Mouse (Mus musculus) limb, embryonic 10.5 days (tissue): ENCODE data around the gene Oas1g. TPM values are rescaled to one million over a fixed set of nuclear protein-coding genes. Genes with fewer than 3 reads are reported as not detected.
"Not testable (repeated sequence)": the region's sequence is repeated elsewhere in the genome, so short reads cannot be mapped to it uniquely, and the experiment has no call there.

ENCODE experiments used
- DNase-seq: peaks from one replicate; pipeline ENCODE4 v3.0.0-alpha.2; 2017; ENCODE audit warnings: low spot score
- H3K27ac ChIP-seq: fragments of 300-500 bp; sonication (generic); 2 replicates; pipeline ENCODE4 v1.5.1; 2016; ENCODE audit warnings: mild to moderate bottlenecking
- H3K27me3 ChIP-seq: fragments of 300-500 bp; sonication (generic); 2 replicates; pipeline ENCODE4 v1.6.1; 2016; ENCODE audit warnings: low read depth, mild to moderate bottlenecking; ENCODE audit not compliant: poor library complexity, severe bottlenecking
- H3K36me3 ChIP-seq: fragments of 300-500 bp; sonication (generic); 2 replicates; pipeline ENCODE4 v1.6.1; 2016; ENCODE audit warnings: mild to moderate bottlenecking, moderate library complexity
- H3K4me1 ChIP-seq: fragments of 300-500 bp; sonication (generic); 2 replicates; pipeline ENCODE4 v1.6.1; 2016
- H3K4me3 ChIP-seq: fragments of 300-500 bp; sonication (generic); 2 replicates; pipeline ENCODE4 v1.5.1; 2016; ENCODE audit warnings: mild to moderate bottlenecking, moderate library complexity
- H3K9me3 ChIP-seq: fragments of 300-500 bp; sonication (generic); replicated peaks from 2 replicates; pipeline ENCODE4 v1.6.1; 2016; ENCODE audit warnings: mild to moderate bottlenecking
- WGBS: fragments of 180-500 bp; shearing (Covaris S2); methylation state at CpG from one replicate; pipeline ENCODE4 v1.1.7; 2016; 5-methylcytosine and 5-hydroxymethylcytosine counted together
- polyA plus RNA-seq: library from polyadenylated mRNA; unstranded; fragments of >200 nt; fragmentation: Nextera tagmentation; extraction: Ambion mirVana; gene quantifications from 2 replicates; pipeline ENCODE4 v1.2.1, GENCODE M21; 2016

Gene Oas1g
- polyA plus RNA-seq, 1 experiment from 2014 or later = 0.19 TPM

- WGBS = 69% methylated on average over 1 of the region's 1 CpGs
- Histone ChIP-seq H3K9me3 (no peaks in the 10 kb centered on the region), H3K4me3 (no peak overlapping the region), H3K27ac (no peak overlapping the region), H3K4me1 (no peaks in the 10 kb centered on the region), H3K36me3 (no peaks in the 10 kb centered on the region), H3K27me3 (no peaks in the 10 kb centered on the region)
- DNase-seq = no peak
These were observed 13.3 kb upstream of the Oas1g start for GRCm38 (mm10) chr5:120900666-120901065.

- H3K9me3 ChIP-seq = no peaks in the 10 kb centered on the region
- H3K4me3 ChIP-seq = no peak overlapping the region
- no peak for DNase-seq
- no peak overlapping the region for H3K27ac ChIP-seq
- no peaks in the 10 kb centered on the region for H3K4me1 ChIP-seq
- H3K27me3 ChIP-seq = no peaks in the 10 kb centered on the region
- no peaks in the 10 kb centered on the region for H3K36me3 ChIP-seq
These were observed 11.3 kb upstream of the Oas1g start for GRCm38 (mm10) chr5:120898726-120899125.

GRCm38 (mm10) chr5:120898307-120898706, 10.9 kb upstream of the Oas1g start:
- DNase-seq = no peak
- 87% methylated on average over 6 of the region's 6 CpGs for WGBS
- Histone ChIP-seq H3K27ac (no peak overlapping the region), H3K4me1 (no peaks in the 10 kb centered on the region), H3K36me3 (no peaks in the 10 kb centered on the region), H3K27me3 (no peaks in the 10 kb centered on the region), H3K9me3 (no peaks in the 10 kb centered on the region), H3K4me3 (no peak overlapping the region)

GRCm38 (mm10) chr5:120895231-120895900, 8.0 kb upstream of the Oas1g start:
- H3K4me1 ChIP-seq = no peaks in the 10 kb centered on the region
- 93% methylated on average over 11 of the region's 11 CpGs for WGBS

GRCm38 (mm10) chr5:120894692-120895091, 7.3 kb upstream of the Oas1g start:
- not testable (repeated sequence) for H3K27ac ChIP-seq, DNase-seq, H3K27me3 ChIP-seq, H3K36me3 ChIP-seq, H3K4me1 ChIP-seq, H3K4me3 ChIP-seq, H3K9me3 ChIP-seq
- WGBS = 77% methylated on average over 2 of the region's 2 CpGs

More at GRCm38 (mm10) chr5:120895231-120895900, 8.0 kb upstream of the Oas1g start:
- H3K27me3 ChIP-seq = no peaks in the 10 kb centered on the region
- H3K27ac ChIP-seq = no peak overlapping the region
- H3K4me3 ChIP-seq = no peak overlapping the region
- DNase-seq = no peak
- no peaks in the 10 kb centered on the region for H3K36me3 ChIP-seq
- no peaks in the 10 kb centered on the region for H3K9me3 ChIP-seq

GRCm38 (mm10) chr5:120893866-120894265, 6.5 kb upstream of the Oas1g start:
- 97% methylated on average over 4 of the region's 4 CpGs for WGBS
- DNase-seq = not testable (repeated sequence)

GRCm38 (mm10) chr5:120892243-120892660, 4.8 kb upstream of the Oas1g start:
- Histone ChIP-seq H3K4me1 (no peaks in the 10 kb centered on the region), H3K4me3 (no peak overlapping the region), H3K27ac (no peak overlapping the region), H3K9me3 (no peaks in the 10 kb centered on the region), H3K27me3 (peaks cover 7% of the 10 kb centered on the region; the same call in 1 of the 2 replicates), H3K36me3 (no peaks in the 10 kb centered on the region)
- DNase-seq = no peak
- WGBS = 26% methylated on average over 2 of the region's 2 CpGs

More at GRCm38 (mm10) chr5:120893866-120894265, 6.5 kb upstream of the Oas1g start:
- H3K9me3 ChIP-seq, H3K4me1 ChIP-seq, H3K36me3 ChIP-seq, H3K27ac ChIP-seq, H3K4me3 ChIP-seq, H3K27me3 ChIP-seq: not testable (repeated sequence)

- not testable (repeated sequence) for DNase-seq, H3K4me3 ChIP-seq, H3K9me3 ChIP-seq, H3K27ac ChIP-seq, H3K4me1 ChIP-seq, H3K36me3 ChIP-seq
- WGBS = 70% methylated on average over 2 of the region's 2 CpGs
- H3K27me3 ChIP-seq = peaks cover 11% of the 10 kb centered on the region; the same call in 1 of the 2 replicates
These were observed 4.3 kb upstream of the Oas1g start for GRCm38 (mm10) chr5:120891566-120892242.

GRCm38 (mm10) chr5:120890991-120891390, 3.6 kb upstream of the Oas1g start:
- Histone ChIP-seq H3K4me3 (no peak overlapping the region), H3K27ac (no peak overlapping the region), H3K4me1 (no peaks in the 10 kb centered on the region), H3K27me3 (peaks cover 12% of the 10 kb centered on the region; the same call in 1 of the 2 replicates), H3K36me3 (no peaks in the 10 kb centered on the region), H3K9me3 (no peaks in the 10 kb centered on the region)
- DNase-seq = no peak
- WGBS = 66% methylated on average over 3 of the region's 3 CpGs

- Histone ChIP-seq H3K4me1 (no peaks in the 10 kb centered on the region), H3K27ac (no peak overlapping the region), H3K4me3 (no peak overlapping the region), H3K9me3 (no peaks in the 10 kb centered on the region), H3K36me3 (no peaks in the 10 kb centered on the region), H3K27me3 (peaks cover 12% of the 10 kb centered on the region; the same call in 1 of the 2 replicates)
- no peak for DNase-seq
- WGBS = 83% methylated on average over 2 of the region's 2 CpGs
These were observed 2.6 kb upstream of the Oas1g start for GRCm38 (mm10) chr5:120890026-120890425.

- H3K9me3 ChIP-seq, DNase-seq, H3K4me1 ChIP-seq, H3K4me3 ChIP-seq, H3K36me3 ChIP-seq, H3K27ac ChIP-seq: not testable (repeated sequence)
- peaks cover 12% of the 10 kb centered on the region; the same call in 1 of the 2 replicates for H3K27me3 ChIP-seq
- 35% methylated on average over 4 of the region's 4 CpGs for WGBS
These were observed 942 bp upstream of the Oas1g start for GRCm38 (mm10) chr5:120888294-120888815.

GRCm38 (mm10) chr5:120887831-120888230, 418 bp upstream of the Oas1g start:
- H3K27ac ChIP-seq = no peak overlapping the region
- H3K4me3 ChIP-seq = no peak overlapping the region
- H3K4me1 ChIP-seq = no peaks in the 10 kb centered on the region
- WGBS = 45% methylated on average over 6 of the region's 6 CpGs
- no peaks in the 10 kb centered on the region for H3K9me3 ChIP-seq
- no peaks in the 10 kb centered on the region for H3K36me3 ChIP-seq
- DNase-seq = peak; percentile 10
- peaks cover 12% of the 10 kb centered on the region; the same call in 1 of the 2 replicates for H3K27me3 ChIP-seq

GRCm38 (mm10) chr5:120881681-120882080, 5.7 kb downstream of the Oas1g start:
- WGBS = 94% methylated on average over 6 of the region's 6 CpGs

More at GRCm38 (mm10) chr5:120881681-120882080, 5.7 kb downstream of the Oas1g start:
- not testable (repeated sequence) for DNase-seq, H3K9me3 ChIP-seq, H3K4me1 ChIP-seq, H3K4me3 ChIP-seq, H3K27me3 ChIP-seq, H3K27ac ChIP-seq, H3K36me3 ChIP-seq
